Mouse (Mus musculus): ENCODE measurements around the gene Gm20388.

Gene Gm20388

GRCm38 (mm10) chr8:122933973-122934372 is 3023.3 kb downstream of the Gm20388 start:
- DNase-seq (ENCODE audit: extremely low read depth, insufficient read length, low spot score) = peak; percentile 45

GRCm38 (mm10) chr8:122935118-122935517 is 3024.5 kb downstream of the Gm20388 start:
- no peak for DNase-seq (ENCODE audit: extremely low read depth, insufficient read length, low spot score)

- no peak for DNase-seq (ENCODE audit: extremely low read depth, insufficient read length, low spot score)
Measured at GRCm38 (mm10) chr8:122935912-122936311, 3025.3 kb downstream of the Gm20388 start.

GRCm38 (mm10) chr8:122937545-122938053 is 3027.0 kb downstream of the Gm20388 start:
- DNase-seq (ENCODE audit: extremely low read depth, insufficient read length, low spot score) = no peak

GRCm38 (mm10) chr8:122938170-122938569 is 3027.5 kb downstream of the Gm20388 start:
- no peak for DNase-seq (ENCODE audit: extremely low read depth, insufficient read length, low spot score)

- no peak for DNase-seq (ENCODE audit: extremely low read depth, insufficient read length, low spot score)
Measured at GRCm38 (mm10) chr8:122938591-122938990, 3027.9 kb downstream of the Gm20388 start.

- no peak for DNase-seq (ENCODE audit: extremely low read depth, insufficient read length, low spot score)
Measured at GRCm38 (mm10) chr8:122942803-122943713, 3032.4 kb downstream of the Gm20388 start.

- no peak for DNase-seq (ENCODE audit: extremely low read depth, insufficient read length, low spot score)
Measured at GRCm38 (mm10) chr8:122945775-122946174, 3035.1 kb downstream of the Gm20388 start.

GRCm38 (mm10) chr8:122949701-122950100 is 3039.1 kb downstream of the Gm20388 start:
- DNase-seq (ENCODE audit: extremely low read depth, insufficient read length, low spot score) = no peak

GRCm38 (mm10) chr8:122951456-122951855 is 3040.8 kb downstream of the Gm20388 start:
- no peak for DNase-seq (ENCODE audit: extremely low read depth, insufficient read length, low spot score)

- DNase-seq (ENCODE audit: extremely low read depth, insufficient read length, low spot score) = no peak
Measured at GRCm38 (mm10) chr8:122953028-122953427, 3042.4 kb downstream of the Gm20388 start.

- DNase-seq (ENCODE audit: extremely low read depth, insufficient read length, low spot score) = no peak
Measured at GRCm38 (mm10) chr8:122954090-122954799, 3043.6 kb downstream of the Gm20388 start.

GRCm38 (mm10) chr8:122955195-122955594 is 3044.6 kb downstream of the Gm20388 start:
- DNase-seq (ENCODE audit: extremely low read depth, insufficient read length, low spot score) = no peak

- DNase-seq (ENCODE audit: extremely low read depth, insufficient read length, low spot score) = no peak
Measured at GRCm38 (mm10) chr8:122955997-122956396, 3045.4 kb downstream of the Gm20388 start.

- DNase-seq (ENCODE audit: extremely low read depth, insufficient read length, low spot score) = no peak
Measured at GRCm38 (mm10) chr8:122960323-122960722, 3049.7 kb downstream of the Gm20388 start.

GRCm38 (mm10) chr8:122960932-122961331 is 3050.3 kb downstream of the Gm20388 start:
- no peak for DNase-seq (ENCODE audit: extremely low read depth, insufficient read length, low spot score)

GRCm38 (mm10) chr8:122961458-122961857 is 3050.8 kb downstream of the Gm20388 start:
- no peak for DNase-seq (ENCODE audit: extremely low read depth, insufficient read length, low spot score)

- DNase-seq (ENCODE audit: extremely low read depth, insufficient read length, low spot score) = no peak
Measured at GRCm38 (mm10) chr8:122962046-122962445, 3051.4 kb downstream of the Gm20388 start.

- no peak for DNase-seq (ENCODE audit: extremely low read depth, insufficient read length, low spot score)
Measured at GRCm38 (mm10) chr8:122966638-122967037, 3056.0 kb downstream of the Gm20388 start.

GRCm38 (mm10) chr8:122968145-122968544 is 3057.5 kb downstream of the Gm20388 start:
- no peak for DNase-seq (ENCODE audit: extremely low read depth, insufficient read length, low spot score)

GRCm38 (mm10) chr8:122969964-122970620 is 3059.5 kb downstream of the Gm20388 start:
- DNase-seq (ENCODE audit: extremely low read depth, insufficient read length, low spot score) = no peak

All from 3134 (cell line).